Mouse (Mus musculus) frontal cortex, postnatal 25 days (tissue): ENCODE results near the gene Olfr594.
"Not testable (repeated sequence)": the region's sequence is repeated elsewhere in the genome, so short reads cannot be mapped to it uniquely, and the experiment has no call there.

ENCODE experiments used
- DNase-seq, 2 experiments: peaks; one replicate each; pipeline ENCODE4 v3.0.0; 2022; ENCODE audit warnings: low spot score in 2 of 2

The Olfr594 gene

GRCm38 (mm10) chr7:103216696-103217095, at the start of gene Olfr594:
TSS of gene Olfr594 (plus strand) at chr7:103216996.
- no peak for DNase-seq

DNA sequence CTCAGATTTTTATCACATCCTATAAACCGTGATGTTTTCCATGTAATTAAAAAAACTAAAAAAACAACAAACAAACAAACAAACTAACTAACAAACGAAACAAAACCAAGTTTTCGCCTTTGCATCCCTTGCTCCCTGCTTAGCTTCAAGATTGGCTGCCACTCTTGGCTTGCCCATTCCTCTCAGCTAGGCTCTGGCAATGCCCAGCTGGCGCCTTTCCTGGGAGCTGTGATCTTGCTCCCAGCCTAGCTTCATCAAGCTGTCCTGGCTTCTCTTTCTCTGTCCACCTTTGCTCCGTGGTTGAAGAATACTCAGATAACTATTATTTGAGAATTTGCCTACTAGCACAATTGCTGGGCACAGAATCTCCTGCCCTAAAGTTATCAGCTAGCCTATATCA, 47.1 kb upstream of the Olfr594 start:
- no peak for DNase-seq

- DNase-seq: no peak
These were observed 38.6 kb upstream of the Olfr594 start, which contains the start of gene Olfr591 for GRCm38 (mm10) chr7:103178240-103178639. TSS of gene Olfr591 (minus strand) at chr7:103178340.

- DNase-seq: not testable (repeated sequence)
These were observed 32.3 kb upstream of the Olfr594 start, which contains the start of gene Olfr592 for GRCm38 (mm10) chr7:103184503-103184902. TSS of gene Olfr592 (plus strand) at chr7:103184803.

DNA sequence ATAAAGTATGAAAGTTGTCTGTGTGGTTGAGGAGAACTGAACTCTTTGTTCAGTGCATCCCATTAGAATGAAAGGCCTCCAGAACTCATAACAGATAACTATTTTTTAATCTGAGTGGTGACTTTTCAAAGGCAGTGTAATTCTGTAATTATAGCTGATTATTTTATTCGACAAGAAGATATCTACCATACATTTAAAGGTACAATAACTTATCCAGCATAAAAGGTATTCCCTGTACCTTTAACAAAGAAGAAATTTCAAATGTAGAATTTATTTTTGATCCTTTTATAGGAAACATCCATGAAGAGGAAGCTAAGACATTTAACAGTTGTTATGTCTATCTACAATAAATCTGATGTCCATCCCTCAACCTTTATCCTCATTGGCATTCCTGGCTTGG, 5.2 kb upstream of the Olfr594 start, which contains the start of gene Olfr593:
Olfr593 (plus strand) TSS at position 301 of the 400 bp plus-strand sequence.
- no peak for DNase-seq

- DNase-seq: not testable (repeated sequence)
These were observed 4.7 kb upstream of the Olfr594 start for GRCm38 (mm10) chr7:103212050-103212449.

GRCm38 (mm10) chr7:103252405-103252804, 35.6 kb downstream of the Olfr594 start, which contains the start of gene Usp17ld:
TSS of gene Usp17ld (minus strand) at chr7:103252505.
- DNase-seq: not testable (repeated sequence)
